Mouse (Mus musculus) granulocyte monocyte progenitor cell, adult 5-6 weeks (primary cell): ENCODE results near the gene Sod1. TPM values are rescaled to one million over a fixed set of nuclear protein-coding genes. Genes with fewer than 3 reads are reported as not detected.
"Not testable (repeated sequence)": the region's sequence is repeated elsewhere in the genome, so short reads cannot be mapped to it uniquely, and the experiment has no call there.

ENCODE experiments used
- ATAC-seq: replicated peaks from 2 replicates; pipeline ENCODE4 v1.8.0; 2016; ENCODE audit warnings: mild to moderate bottlenecking, moderate TSS enrichment, inconsistent platforms; ENCODE audit not compliant: poor library complexity, severe bottlenecking
- total RNA-seq, 2 experiments: library from RNA; stranded (forward) in 1 of 2; stranded (reverse) in 1 of 2; fragments of 200-712, 200-1000 nt in 1 of 2; fragments of >200 nt in 1 of 2; fragmentation: Nextera tagmentation in 1 of 2; gene quantifications; 2 replicates each; pipeline ENCODE4 v1.2.3; 2014 to 2017

Gene Sod1
- total RNA-seq, 2 experiments from 2014 or later: 651 to 762 TPM

GRCm38 (mm10) chr16:90242426-90243304, 22.1 kb downstream of the Sod1 start:
- ATAC-seq: no peak

GRCm38 (mm10) chr16:90250099-90250498, 29.5 kb downstream of the Sod1 start:
- ATAC-seq: no peak

- not testable (repeated sequence) for ATAC-seq
Observed at GRCm38 (mm10) chr16:90251256-90251655, 30.7 kb downstream of the Sod1 start.

GRCm38 (mm10) chr16:90252521-90252920, 32.0 kb downstream of the Sod1 start:
- no peak for ATAC-seq

GRCm38 (mm10) chr16:90258950-90259349, 38.4 kb downstream of the Sod1 start:
- ATAC-seq: peak; percentile 54

GRCm38 (mm10) chr16:90259623-90260022, 39.1 kb downstream of the Sod1 start:
- 0 out of 2 replicates have a peak, but pooled peaks have one; percentile 36 for ATAC-seq

GRCm38 (mm10) chr16:90260097-90260496, 39.5 kb downstream of the Sod1 start:
- ATAC-seq: no peak

GRCm38 (mm10) chr16:90261791-90262190, 41.2 kb downstream of the Sod1 start:
- ATAC-seq: no peak

- ATAC-seq: no peak
Observed at GRCm38 (mm10) chr16:90264021-90264420, 43.5 kb downstream of the Sod1 start.

- no peak for ATAC-seq
Observed at GRCm38 (mm10) chr16:90265106-90265505, 44.6 kb downstream of the Sod1 start.

- ATAC-seq: peak; percentile 61
Observed at GRCm38 (mm10) chr16:90266581-90266980, 46.0 kb downstream of the Sod1 start.

GRCm38 (mm10) chr16:90275521-90275920, 55.0 kb downstream of the Sod1 start:
- ATAC-seq: 0 out of 2 replicates have a peak, but pooled peaks have one; percentile 14

Other genes with a start within 250 kb of the Sod1 start
- gene Tiam1, start 77.0 kb upstream of the Sod1 start, total RNA-seq (2014; fragmentation: Nextera tagmentation): 66.1 and 76.1 TPM in 2 replicates
- 65.8 and 68.6 TPM in 2 replicates for gene Tiam1, start 77.0 kb upstream of the Sod1 start, total RNA-seq (2017)
- 44.8 and 87.8 TPM in 2 replicates for gene Scaf4, start 63.7 kb downstream of the Sod1 start, total RNA-seq (2014; fragmentation: Nextera tagmentation)
- 27.0 and 31.3 TPM in 2 replicates for gene Scaf4, start 63.7 kb downstream of the Sod1 start, total RNA-seq (2017)
- gene Hunk, start 165.3 kb downstream of the Sod1 start, total RNA-seq (2014; fragmentation: Nextera tagmentation): not detected in 2 replicates
- not detected in 2 replicates for gene Hunk, start 165.3 kb downstream of the Sod1 start, total RNA-seq (2017)